ENCODE assay signal across 28 mouse cellular contexts in the genomic region with DNA sequence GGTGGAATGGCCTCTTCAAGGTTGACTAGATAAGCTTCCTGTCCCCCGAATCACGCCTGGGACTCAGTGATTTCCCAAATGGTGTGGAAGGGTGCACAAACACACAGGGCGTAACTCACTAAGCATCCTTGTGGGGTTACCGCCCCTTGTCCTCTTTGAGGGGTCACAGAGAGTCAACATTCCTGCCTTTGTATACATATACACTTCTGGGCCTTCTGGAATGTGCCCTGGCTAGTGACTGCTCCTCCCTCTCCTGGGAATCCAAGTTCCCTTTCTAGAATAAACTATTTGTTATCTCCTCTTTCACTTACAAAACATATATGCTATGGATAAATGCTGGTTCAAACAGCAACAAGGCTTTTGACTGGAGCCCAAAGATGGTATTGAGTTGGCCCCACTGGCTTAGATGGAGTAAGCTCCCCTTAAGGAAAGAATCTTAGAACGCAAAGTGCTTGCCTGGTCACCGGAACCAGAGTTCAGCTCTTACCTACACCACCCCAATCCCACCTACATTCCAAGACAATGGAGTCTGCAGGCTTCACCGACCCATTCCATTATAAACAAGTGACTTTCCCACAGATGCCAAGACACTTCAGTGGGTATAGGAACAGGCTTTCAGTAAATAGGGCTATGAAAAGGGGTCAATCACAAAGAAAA. TPM values are rescaled to one million over a fixed set of nuclear protein-coding genes. Genes with fewer than 3 reads are reported as not detected.
DNase-seq lines count a peak whose midpoint lies in the region; ATAC-seq and TF ChIP-seq lines count a peak whose summit lies in the region.
"Had no signal": no experiment of that assay in that cellular context is flagged by ENCODE, and none has a peak within 500 bp of the region (broad histone marks: within the 10 kb centered on the region; RNA-seq: fewer than 3 reads in every experiment).

No protein-coding gene starts in this region.

- peak; percentile 69; the same call in 1 of the 2 replicates for ATAC-seq in lung, embryonic 14.5 days (ENCODE audit: insufficient read depth)
- ATAC-seq in granulocyte monocyte progenitor cell, adult 5-6 weeks (replicated peaks; ENCODE audit: poor library complexity, severe bottlenecking) = no peak
- no peak for ATAC-seq in midbrain, embryonic 11.5 days (ENCODE audit: low FRiP score)
- no peak for ATAC-seq in megakaryocyte, adult 5-6 weeks (ENCODE audit: poor library complexity, severe bottlenecking)
- ATAC-seq: forebrain, embryonic 13.5 days; hindbrain, postnatal 0 days had no signal

- H3K36me3 ChIP-seq in E14TG2a.4 (ENCODE audit: insufficient read depth, low read length) = peaks cover 98% of the 10 kb centered on the region
- peaks cover 13% of the 10 kb centered on the region; the same call in 1 of the 2 replicates for H3K36me3 ChIP-seq in lung, embryonic 14.5 days (ENCODE audit: insufficient read depth)
- H3K36me3 ChIP-seq in midbrain, embryonic 11.5 days (ENCODE audit: control insufficient read depth, insufficient read depth, low read length) = no peaks in the 10 kb centered on the region

- no peak overlapping the region for H3K9ac ChIP-seq in lung, embryonic 14.5 days
- H3K9ac ChIP-seq in midbrain, embryonic 11.5 days (ENCODE audit: low read length) = no peak overlapping the region
- H3K9ac ChIP-seq: embryonic facial prominence, embryonic 13.5 days; forebrain, embryonic 13.5 days; heart, embryonic 12.5 days; neural tube, embryonic 12.5 days; stomach, embryonic 15.5 days had no signal

- H3K4me1 ChIP-seq in E14TG2a.4 (replicated peaks; ENCODE audit: low read depth, low read length) = peaks cover 94% of the 10 kb centered on the region
- no peaks in the 10 kb centered on the region; the same call in none of the 2 replicates for H3K4me1 ChIP-seq in lung, embryonic 14.5 days (ENCODE audit: insufficient read depth)
- no peaks in the 10 kb centered on the region for H3K4me1 ChIP-seq in midbrain, embryonic 11.5 days (ENCODE audit: control insufficient read depth, insufficient read depth, low read length)
- H3K4me1 ChIP-seq: embryonic facial prominence, embryonic 13.5 days; forebrain, embryonic 13.5 days; neural tube, embryonic 12.5 days had no signal

- 36% methylated on average over 7 of the region's 7 CpGs for WGBS in lung, embryonic 14.5 days
- 80% methylated on average over 7 of the region's 7 CpGs for WGBS in midbrain, embryonic 11.5 days

- no peak for TF ChIP-seq CTCF in E14TG2a.4 (conservative IDR thresholded peaks at IDR 0.05; ENCODE audit: low read length)
- no peak for TF ChIP-seq CTCF in lung, embryonic 14.5 days (IDR thresholded peaks at IDR 0.05; ENCODE audit: low read depth)

- no peaks in the 10 kb centered on the region for H3K9me3 ChIP-seq in E14TG2a.4 (ENCODE audit: low read length)
- no peaks in the 10 kb centered on the region for H3K9me3 ChIP-seq in lung, embryonic 14.5 days (ENCODE audit: low read depth, low read length)
- H3K9me3 ChIP-seq in midbrain, embryonic 11.5 days (ENCODE audit: control insufficient read depth, low read length) = no peaks in the 10 kb centered on the region
- H3K9me3 ChIP-seq: embryonic facial prominence, embryonic 13.5 days; forebrain, embryonic 13.5 days; heart, embryonic 12.5 days; megakaryocyte, embryonic 14.5 days; neural tube, embryonic 12.5 days; stomach, embryonic 15.5 days had no signal

- peak; percentile 75 for DNase-seq in ES-CJ7 (ENCODE audit: low read depth, low spot score)
- DNase-seq in lung, embryonic 14.5 days = peak; percentile 45
- DNase-seq in lung, postnatal 25 days (ENCODE audit: low spot score) = peak; percentile 80
- DNase-seq in midbrain, embryonic 11.5 days (ENCODE audit: low spot score, missing footprints) = no peak
- no peak for DNase-seq in layer of hippocampus, adult 11-12 months (ENCODE audit: low spot score)
- DNase-seq: adrenal gland, adult 2 months; B cell, adult 2 months; cerebellum, adult 11 months; cerebellum, postnatal 14 days; gastrocnemius, adult 2 months; heart, adult 11 months; heart, postnatal 10 days; kidney, adult 11 months; midbrain, embryonic 14.5 days; thymus, adult 2 months; thymus, postnatal 4 days had no signal

- H3K4me2 ChIP-seq in lung, embryonic 14.5 days = no peak overlapping the region; the same call in 1 of the 2 replicates
- H3K4me2 ChIP-seq in midbrain, embryonic 11.5 days = no peak overlapping the region
- H3K4me2 ChIP-seq: embryonic facial prominence, embryonic 13.5 days; forebrain, embryonic 13.5 days; heart, embryonic 12.5 days; neural tube, embryonic 12.5 days; stomach, embryonic 15.5 days had no signal

- H3K27ac ChIP-seq in lung, embryonic 14.5 days (ENCODE audit: low read depth) = peak overlapping the region; percentile 55; the same call in 1 of the 2 replicates
- H3K27ac ChIP-seq in midbrain, embryonic 11.5 days (ENCODE audit: low read depth, low read length) = no peak overlapping the region
- H3K27ac ChIP-seq: embryonic facial prominence, embryonic 13.5 days; forebrain, embryonic 13.5 days; gastrocnemius, adult 2 months; hindbrain, postnatal 0 days; neural tube, embryonic 12.5 days; stomach, embryonic 15.5 days had no signal

- H3K27me3 ChIP-seq in E14TG2a.4 (ENCODE audit: insufficient read depth, low read length) = no peaks in the 10 kb centered on the region
- H3K27me3 ChIP-seq in lung, embryonic 14.5 days (ENCODE audit: insufficient read depth, low read length) = no peaks in the 10 kb centered on the region
- H3K27me3 ChIP-seq in midbrain, embryonic 11.5 days (ENCODE audit: control insufficient read depth, insufficient read depth, low read length) = no peaks in the 10 kb centered on the region
- H3K27me3 ChIP-seq: CH12.LX; embryonic facial prominence, embryonic 13.5 days; forebrain, embryonic 13.5 days; heart, embryonic 12.5 days; megakaryocyte, embryonic 14.5 days; neural tube, embryonic 12.5 days; stomach, embryonic 15.5 days had no signal

- H3K4me3 ChIP-seq in E14TG2a.4 (replicated peaks; ENCODE audit: low read length) = peak overlapping the region; percentile 33
- no peak overlapping the region for H3K4me3 ChIP-seq in lung, embryonic 14.5 days (ENCODE audit: low read depth, low read length)
- H3K4me3 ChIP-seq in midbrain, embryonic 11.5 days (ENCODE audit: low read depth, low read length) = no peak overlapping the region
- H3K4me3 ChIP-seq: embryonic facial prominence, embryonic 13.5 days; erythroblast, embryonic 14.5 days; forebrain, embryonic 13.5 days; gastrocnemius, adult 2 months; heart, embryonic 12.5 days; megakaryocyte, embryonic 14.5 days; neural tube, embryonic 12.5 days; stomach, embryonic 15.5 days had no signal

RNA-seq across cellular contexts. Expression of gene Plekhm1, which starts 24.5 kb away (rescaled TPM):
- 9.3 and 9.4 TPM in 2 replicates for polyA plus RNA-seq in lung, embryonic 14.5 days (2014; fragmentation: Nextera tagmentation; extraction: Ambion mirVana)
- total RNA-seq in granulocyte monocyte progenitor cell, adult 5-6 weeks (2014; fragmentation: Nextera tagmentation) = 8.6 and 13.2 TPM in 2 replicates
- total RNA-seq in granulocyte monocyte progenitor cell, adult 5-6 weeks (2017) = 3.9 and 4.8 TPM in 2 replicates
- polyA plus RNA-seq in midbrain, embryonic 11.5 days (2014; fragmentation: Nextera tagmentation; extraction: Ambion mirVana) = 6.4 and 7.6 TPM in 2 replicates
- total RNA-seq in megakaryocyte, adult 5-6 weeks (2015) = 28.4 and 29.4 TPM in 2 replicates
- total RNA-seq in megakaryocyte, adult 5-6 weeks (2017) = 8.3 and 12.7 TPM in 2 replicates

RNA-seq across cellular contexts. Expression of gene Arhgap27, which starts 24.5 kb away (rescaled TPM):
- polyA plus RNA-seq in lung, embryonic 14.5 days (2014; fragmentation: Nextera tagmentation; extraction: Ambion mirVana) = 16.8 and 20.6 TPM in 2 replicates
- total RNA-seq in granulocyte monocyte progenitor cell, adult 5-6 weeks (2014; fragmentation: Nextera tagmentation) = 21.3 and 29.3 TPM in 2 replicates
- 11.0 and 19.0 TPM in 2 replicates for total RNA-seq in granulocyte monocyte progenitor cell, adult 5-6 weeks (2017)
- 2.4 and 2.8 TPM in 2 replicates for polyA plus RNA-seq in midbrain, embryonic 11.5 days (2014; fragmentation: Nextera tagmentation; extraction: Ambion mirVana)
- 20.1 and 20.5 TPM in 2 replicates for total RNA-seq in megakaryocyte, adult 5-6 weeks (2015)
- 20.1 and 21.9 TPM in 2 replicates for total RNA-seq in megakaryocyte, adult 5-6 weeks (2017)

Comparison
In these comparisons a context has a peak if more than half of its experiments do, and no peak if none do; other contexts are left out.
1. DNase-seq: peak in ES-CJ7 (single experiment), lung, embryonic 14.5 days (single experiment) and lung, postnatal 25 days (single experiment); none in midbrain, embryonic 11.5 days (single experiment) and layer of hippocampus, adult 11-12 months (single experiment).